Mouse (Mus musculus) liver, embryonic 14.5 days (tissue): ENCODE data around the gene Ms4a6b. TPM values are rescaled to one million over a fixed set of nuclear protein-coding genes. Genes with fewer than 3 reads are reported as not detected.

Experiments used
- ATAC-seq: fragments of 200-750 bp; cut with Nextera tagmentation; 2 replicates; pipeline ENCODE4 v1.8.0; 2017; ENCODE audit warnings: moderate number of reproducible peaks, mild to moderate bottlenecking, moderate library complexity; ENCODE audit not compliant: insufficient read depth
- DNase-seq, 3 experiments: peaks; one replicate each; pipeline ENCODE4 v3.0.0-alpha.2; 2012 to 2013; ENCODE audit warnings: low read depth in 3 of 3, low spot score in 3 of 3
- H3K27ac ChIP-seq: fragments of 300-500 bp; sonication (generic); 2 replicates; pipeline ENCODE4 v1.5.1; 2014; ENCODE audit warnings: moderate library complexity, mild to moderate bottlenecking, control low read depth, inconsistent platforms
- H3K27me3 ChIP-seq: fragments of 300-500 bp; sonication (generic); 2 replicates; pipeline ENCODE4 v1.6.1; 2014; ENCODE audit warnings: mild to moderate bottlenecking, low read length, moderate library complexity; ENCODE audit not compliant: control insufficient read depth, insufficient read depth
- H3K36me3 ChIP-seq: fragments of 300-500 bp; sonication (generic); replicated peaks from 2 replicates; pipeline ENCODE4 v1.6.1; 2014; ENCODE audit warnings: low read depth; ENCODE audit not compliant: control insufficient read depth, insufficient read depth
- H3K4me1 ChIP-seq, 2 experiments: fragments of 200-500 bp in 1 of 2; fragments of 300-500 bp in 1 of 2; sonication (generic) in 1 of 2; replicated peaks; 2 replicates each; pipeline ENCODE4 v1.6.1; 2012 to 2014; ENCODE audit warnings: antibody characterized with exemption in 1 of 2, inconsistent platforms in 1 of 2, low read length in 1 of 2; ENCODE audit not compliant: control insufficient read depth in 2 of 2, insufficient read depth in 2 of 2
- H3K4me2 ChIP-seq: fragments of 300-500 bp; sonication (generic); 2 replicates; pipeline ENCODE4 v1.6.1; 2014; ENCODE audit warnings: low read depth, mild to moderate bottlenecking, control low read depth, moderate library complexity
- H3K4me3 ChIP-seq, 2 experiments: fragments of 200-500 bp in 1 of 2; fragments of 300-500 bp in 1 of 2; sonication (generic) in 1 of 2; 2 replicates each; pipeline ENCODE4 v1.5.1; 2012 to 2014; ENCODE audit warnings: low read depth in 2 of 2, low read length in 2 of 2, mild to moderate bottlenecking in 2 of 2, control low read depth in 1 of 2, inconsistent platforms in 1 of 2, moderate library complexity in 1 of 2; ENCODE audit not compliant: insufficient read depth in 1 of 2
- H3K9ac ChIP-seq: fragments of 300-500 bp; sonication (generic); replicated peaks from 2 replicates; pipeline ENCODE4 v1.6.1; 2014; ENCODE audit warnings: mild to moderate bottlenecking, control low read depth, moderate library complexity
- H3K9me3 ChIP-seq: fragments of 300-500 bp; sonication (generic); 2 replicates; pipeline ENCODE4 v1.6.1; 2016; ENCODE audit warnings: low read length, mixed read lengths; ENCODE audit not compliant: control insufficient read depth
- CTCF ChIP-seq: IDR thresholded peaks from 2 replicates; pipeline ENCODE4 v1.5.1; 2016; ENCODE audit warnings: antibody characterized with exemption, low read depth, control low read depth
- EP300 ChIP-seq: IDR thresholded peaks from 2 replicates; pipeline ENCODE4 v1.6.1; 2016; ENCODE audit warnings: antibody characterized with exemption, low read depth
- WGBS: fragments of 180-500 bp; shearing (Covaris S2); extraction: QIAGEN DNeasy Blood & Tissue Kit; methylation state at CpG from one replicate; pipeline ENCODE4 v1.1.7; 2014; ENCODE audit not compliant: insufficient replicate concordance; 5-methylcytosine and 5-hydroxymethylcytosine counted together
- polyA plus RNA-seq, 2 experiments: library from polyadenylated mRNA; depleted of rRNA in 1 of 2; stranded (reverse) in 1 of 2; unstranded in 1 of 2; fragments of >200 nt; fragmentation: Nextera tagmentation in 1 of 2; extraction: Ambion mirVana in 1 of 2; gene quantifications; 2 replicates each; pipeline versions ENCODE4 v1.2.1 to v1.2.3; 2012 to 2014

The Ms4a6b gene
- polyA plus RNA-seq, 2 experiments = 1.7 to 2.2 TPM

DNA sequence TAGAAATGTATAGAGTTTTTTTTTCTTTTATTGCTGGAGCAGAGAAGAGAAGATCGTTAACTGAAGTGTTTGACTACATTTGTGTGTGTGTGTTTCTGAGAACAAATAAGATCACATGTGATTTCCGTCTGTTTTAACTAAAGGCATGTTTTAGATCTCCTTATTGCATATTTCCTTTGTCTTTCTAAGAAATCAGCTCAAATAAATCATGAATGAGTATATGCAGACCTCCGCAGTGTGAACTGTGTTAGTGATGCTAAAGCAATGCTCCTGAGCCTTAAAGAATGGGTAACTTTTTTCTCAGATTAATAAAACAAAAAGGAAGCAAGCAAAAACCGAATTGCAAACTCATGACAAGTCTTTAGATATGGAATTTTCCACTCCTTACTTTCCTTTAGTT, 32.4 kb upstream of the Ms4a6b start:
- WGBS = 44% methylated on average over 4 of the region's 4 CpGs
- H3K4me1 ChIP-seq = 0 out of 4 replicates have a peak, but pooled peaks cover 0 to 1% of the 10 kb centered on the region in 2 experiments
- no peaks in the 10 kb centered on the region for H3K9me3 ChIP-seq
- H3K27ac ChIP-seq = no peak overlapping the region
- H3K27me3 ChIP-seq = no peaks in the 10 kb centered on the region
- no peak overlapping the region for H3K4me3 ChIP-seq
- H3K4me2 ChIP-seq = no peak overlapping the region
- TF ChIP-seq EP300 = no peak
- H3K36me3 ChIP-seq = no peaks in the 10 kb centered on the region
- no peak for DNase-seq
- no peak overlapping the region for H3K9ac ChIP-seq
- ATAC-seq = no peak

DNA sequence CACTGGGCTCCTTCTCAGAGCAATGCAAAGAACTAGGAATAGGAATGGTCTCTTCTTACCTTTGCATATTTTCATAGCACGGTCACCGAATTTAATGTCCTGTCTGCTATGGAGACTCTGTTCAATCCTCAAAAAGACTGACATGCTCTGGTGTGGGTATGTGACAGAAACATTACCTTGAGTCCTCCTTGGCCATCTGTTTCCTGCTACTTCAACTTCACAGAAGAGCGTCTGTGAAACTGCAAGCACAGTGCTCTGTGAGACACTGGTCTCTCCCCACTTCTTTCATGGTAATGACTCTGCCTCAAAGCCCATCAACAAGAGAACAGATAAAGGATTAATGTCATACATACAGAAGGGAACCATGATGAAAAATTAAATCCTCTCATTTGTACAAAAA, 31.9 kb upstream of the Ms4a6b start:
- Histone ChIP-seq H3K4me2 (no peak overlapping the region), H3K36me3 (no peaks in the 10 kb centered on the region), H3K27me3 (no peaks in the 10 kb centered on the region), H3K4me1 (0 out of 4 replicates have a peak, but pooled peaks cover 0 to 1% of the 10 kb centered on the region in 2 experiments), H3K27ac (no peak overlapping the region), H3K9ac (no peak overlapping the region), H3K4me3 (no peak overlapping the region), H3K9me3 (no peaks in the 10 kb centered on the region)
- TF ChIP-seq CTCF (no peak), EP300 (no peak)
- ATAC-seq (no peak), DNase-seq (no peak)
- 47% methylated on average over 3 of the region's 3 CpGs for WGBS

- no peaks in the 10 kb centered on the region for H3K36me3 ChIP-seq
- H3K4me2 ChIP-seq = no peak overlapping the region
- H3K9ac ChIP-seq = no peak overlapping the region
- no peak for ATAC-seq
- 0 out of 4 replicates have a peak, but pooled peaks cover 0 to 1% of the 10 kb centered on the region in 2 experiments for H3K4me1 ChIP-seq
- no peak for DNase-seq
- WGBS = 27% methylated on average over 3 of the region's 3 CpGs
- H3K9me3 ChIP-seq = no peaks in the 10 kb centered on the region
- H3K27me3 ChIP-seq = no peaks in the 10 kb centered on the region
- H3K27ac ChIP-seq = no peak overlapping the region
- no peak overlapping the region for H3K4me3 ChIP-seq
- no peak for TF ChIP-seq CTCF
- TF ChIP-seq EP300 = no peak
These were observed 31.0 kb upstream of the Ms4a6b start for GRCm38 (mm10) chr19:11485266-11485665.

DNA sequence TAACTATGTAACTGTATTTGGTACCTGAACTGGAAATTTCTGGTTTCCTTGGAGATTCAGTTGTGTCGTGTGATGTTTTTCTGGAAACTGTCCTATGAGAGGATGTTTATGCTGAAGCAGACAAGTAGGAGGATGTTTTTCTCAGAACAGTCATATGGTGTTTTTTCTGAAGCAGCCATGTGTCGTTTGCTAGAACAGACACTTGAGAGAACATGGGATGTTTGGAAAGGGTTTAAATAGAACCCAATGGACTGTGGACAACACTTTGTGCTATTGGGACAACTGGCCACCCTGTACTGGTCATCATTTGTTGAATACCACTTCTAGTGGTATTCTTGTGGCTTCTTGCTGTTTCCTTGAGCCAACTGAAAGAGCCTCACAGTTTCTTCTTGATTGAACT, 30.6 kb upstream of the Ms4a6b start, which contains the start of gene Gm8369:
TSS of gene Gm8369 (plus strand) at position 193 of the 400 bp plus-strand sequence.
- ATAC-seq (no peak), DNase-seq (no peak)
- Histone ChIP-seq H3K27me3 (no peaks in the 10 kb centered on the region), H3K27ac (no peak within 1 kb of the TSS), H3K9ac (no peak within 1 kb of the TSS), H3K4me2 (no peak within 1 kb of the TSS), H3K4me1 (0 out of 4 replicates have a peak, but pooled peaks cover 0 to 1% of the 10 kb centered on the region in 2 experiments), H3K36me3 (no peaks in the 10 kb centered on the region), H3K9me3 (no peaks in the 10 kb centered on the region), H3K4me3 (no peak within 1 kb of the TSS)
- no peak for TF ChIP-seq CTCF
- TF ChIP-seq EP300 = no peak
- 26% methylated on average over 2 of the region's 2 CpGs for WGBS

DNA sequence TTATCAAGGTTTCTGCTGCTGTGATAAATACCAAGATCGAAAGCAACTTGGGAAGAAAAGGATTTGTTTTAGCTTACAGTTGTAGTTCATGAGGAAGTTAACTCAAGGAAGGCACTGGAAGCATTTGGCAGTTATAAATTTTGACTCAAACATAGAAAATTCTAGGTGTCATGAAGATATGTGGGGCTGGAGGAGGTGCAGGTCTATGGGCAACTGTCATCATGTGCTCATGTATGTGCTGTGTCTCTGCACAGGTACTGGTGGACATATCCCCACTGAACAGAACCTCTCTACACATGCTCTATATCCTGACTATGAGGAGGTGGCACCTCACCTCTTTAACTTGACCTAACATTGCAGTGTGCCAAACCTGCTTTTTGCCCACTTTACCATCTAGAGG, 29.7 kb upstream of the Ms4a6b start:
- 0 out of 4 replicates have a peak, but pooled peaks cover 0 to 1% of the 10 kb centered on the region in 2 experiments for H3K4me1 ChIP-seq
- TF ChIP-seq CTCF = no peak
- TF ChIP-seq EP300 = no peak
- ATAC-seq = no peak
- no peak for DNase-seq
- H3K4me2 ChIP-seq = no peak overlapping the region
- no peak overlapping the region for H3K27ac ChIP-seq
- H3K27me3 ChIP-seq = no peaks in the 10 kb centered on the region
- H3K4me3 ChIP-seq = no peak overlapping the region
- H3K36me3 ChIP-seq = no peaks in the 10 kb centered on the region
- H3K9ac ChIP-seq = no peak overlapping the region
- WGBS = 61% methylated on average over 1 of the region's 1 CpGs
- H3K9me3 ChIP-seq = no peaks in the 10 kb centered on the region
